Comparison of ENCODE assay signal across 16 mouse cellular contexts in the genomic region with DNA sequence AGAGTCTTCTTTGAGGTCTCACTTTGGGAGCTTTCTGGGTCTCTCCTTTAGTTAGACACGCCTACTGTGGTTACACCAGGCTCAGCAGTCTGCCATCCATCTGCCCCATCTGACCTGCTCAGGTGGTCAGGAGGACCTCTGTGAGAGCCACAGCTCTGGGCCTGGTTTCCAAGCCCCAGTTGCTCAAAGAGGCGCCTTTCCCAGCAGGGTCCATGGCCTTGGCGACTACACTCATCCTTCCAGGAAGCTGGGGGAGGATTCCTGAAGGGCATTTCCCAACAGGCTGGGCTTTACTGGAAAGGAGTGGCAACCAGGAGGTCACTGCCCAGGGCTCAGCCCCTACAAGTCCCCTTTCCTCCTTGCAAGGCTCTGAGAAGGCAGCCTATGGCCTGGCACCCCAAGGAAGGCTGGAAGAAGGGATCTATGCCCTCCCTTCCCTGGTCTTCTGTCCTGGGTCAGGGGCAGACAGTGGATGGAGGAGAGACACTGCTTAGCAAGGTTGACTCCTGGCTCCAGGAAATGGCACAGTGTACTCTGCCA. TPM values are rescaled to one million over a fixed set of nuclear protein-coding genes. Genes with fewer than 3 reads are reported as not detected.
DNase-seq lines count a peak whose midpoint lies in the region; ATAC-seq lines count a peak whose summit lies in the region.
"Had no signal": no experiment of that assay in that cellular context is flagged by ENCODE, and none has a peak within 500 bp of the region (broad histone marks: within the 10 kb centered on the region; RNA-seq: fewer than 3 reads in every experiment).

No protein-coding gene starts in this region.

- no peaks in the 10 kb centered on the region for H3K9me3 ChIP-seq in heart, embryonic 16.5 days (replicated peaks; ENCODE audit: control insufficient read depth, low read length)
- no peaks in the 10 kb centered on the region for H3K9me3 ChIP-seq in heart, embryonic 11.5 days (replicated peaks; ENCODE audit: control insufficient read depth, low read length)
- H3K9me3 ChIP-seq in megakaryocyte, embryonic 14.5 days: no peaks in the 10 kb centered on the region
- H3K9me3 ChIP-seq in limb, embryonic 13.5 days: no peaks in the 10 kb centered on the region
- H3K9me3 ChIP-seq: hindbrain, embryonic 15.5 days; lung, embryonic 15.5 days; midbrain, embryonic 13.5 days; neural tube, embryonic 12.5 days had no signal

- no peaks in the 10 kb centered on the region for H3K36me3 ChIP-seq in heart, embryonic 16.5 days (ENCODE audit: control insufficient read depth, insufficient read depth)
- H3K36me3 ChIP-seq in heart, embryonic 11.5 days (ENCODE audit: control insufficient read depth, insufficient read depth, low read length): no peaks in the 10 kb centered on the region
- peaks cover 82% of the 10 kb centered on the region for H3K36me3 ChIP-seq in megakaryocyte, embryonic 14.5 days (replicated peaks; ENCODE audit: low read length)
- peaks cover 13% of the 10 kb centered on the region for H3K36me3 ChIP-seq in limb, embryonic 13.5 days
- H3K36me3 ChIP-seq: hindbrain, embryonic 15.5 days; lung, embryonic 15.5 days; neural tube, embryonic 12.5 days had no signal

- H3K9ac ChIP-seq in heart, embryonic 16.5 days (ENCODE audit: low read length): no peak overlapping the region
- H3K9ac ChIP-seq in heart, embryonic 11.5 days (ENCODE audit: low read depth, low read length): no peak overlapping the region
- H3K9ac ChIP-seq in limb, embryonic 13.5 days: peak overlapping the region; percentile 31; the same call in 1 of the 2 replicates
- H3K9ac ChIP-seq: hindbrain, embryonic 15.5 days; lung, embryonic 15.5 days; midbrain, embryonic 13.5 days; neural tube, embryonic 12.5 days had no signal

- no peak overlapping the region for H3K4me2 ChIP-seq in heart, embryonic 16.5 days (ENCODE audit: low read depth, low read length)
- no peak overlapping the region for H3K4me2 ChIP-seq in heart, embryonic 11.5 days
- H3K4me2 ChIP-seq in limb, embryonic 13.5 days (replicated peaks): no peak overlapping the region
- H3K4me2 ChIP-seq: hindbrain, embryonic 15.5 days; lung, embryonic 15.5 days; midbrain, embryonic 13.5 days; neural tube, embryonic 12.5 days had no signal

- H3K4me3 ChIP-seq in heart, embryonic 16.5 days (ENCODE audit: low read length): no peak overlapping the region
- H3K4me3 ChIP-seq in heart, embryonic 11.5 days (ENCODE audit: low read depth, low read length): no peak overlapping the region
- H3K4me3 ChIP-seq in megakaryocyte, embryonic 14.5 days (replicated peaks): peak overlapping the region; percentile 81
- H3K4me3 ChIP-seq in limb, embryonic 13.5 days: no peak overlapping the region
- H3K4me3 ChIP-seq: hindbrain, embryonic 15.5 days; lung, embryonic 15.5 days; midbrain, embryonic 13.5 days; neural tube, embryonic 12.5 days had no signal

- H3K4me1 ChIP-seq in heart, embryonic 16.5 days (ENCODE audit: control insufficient read depth, insufficient read depth, low read length): peaks cover 58% of the 10 kb centered on the region
- peaks cover 51% of the 10 kb centered on the region for H3K4me1 ChIP-seq in heart, embryonic 11.5 days (ENCODE audit: control insufficient read depth, insufficient read depth, low read length)
- peaks cover 89% of the 10 kb centered on the region for H3K4me1 ChIP-seq in megakaryocyte, embryonic 14.5 days
- peaks cover 15% of the 10 kb centered on the region for H3K4me1 ChIP-seq in limb, embryonic 13.5 days

- H3K27me3 ChIP-seq in heart, embryonic 16.5 days (ENCODE audit: control insufficient read depth, insufficient read depth, low read length): no peaks in the 10 kb centered on the region
- no peaks in the 10 kb centered on the region for H3K27me3 ChIP-seq in heart, embryonic 11.5 days (ENCODE audit: control insufficient read depth, insufficient read depth, low read length)
- H3K27me3 ChIP-seq in megakaryocyte, embryonic 14.5 days (replicated peaks): no peaks in the 10 kb centered on the region
- H3K27me3 ChIP-seq in limb, embryonic 13.5 days: no peaks in the 10 kb centered on the region
- H3K27me3 ChIP-seq: CH12.LX; hindbrain, embryonic 15.5 days; lung, embryonic 15.5 days; midbrain, embryonic 13.5 days; neural tube, embryonic 12.5 days had no signal

- ATAC-seq in heart, embryonic 16.5 days (replicated peaks; ENCODE audit: extremely low read depth, insufficient read depth, low FRiP score): no peak
- no peak for ATAC-seq in heart, embryonic 11.5 days (replicated peaks; ENCODE audit: insufficient number of reproducible peaks, low FRiP score, low TSS enrichment)
- ATAC-seq in megakaryocyte, adult 5-6 weeks (ENCODE audit: poor library complexity, severe bottlenecking): no peak
- ATAC-seq in limb, embryonic 13.5 days (ENCODE audit: low FRiP score, low read depth): no peak
- ATAC-seq: midbrain, embryonic 13.5 days had no signal

- peak overlapping the region; percentile 0; the same call in 1 of the 2 replicates for H3K27ac ChIP-seq in heart, embryonic 16.5 days (ENCODE audit: low read length)
- no peak overlapping the region for H3K27ac ChIP-seq in heart, embryonic 11.5 days (ENCODE audit: low read depth, low read length)
- H3K27ac ChIP-seq in limb, embryonic 13.5 days: no peak overlapping the region
- H3K27ac ChIP-seq: hindbrain, embryonic 15.5 days; lung, embryonic 15.5 days; midbrain, embryonic 13.5 days; neural tube, embryonic 12.5 days had no signal

- peak; percentile 27 for DNase-seq in adrenal gland, postnatal 25 days
- no peak for DNase-seq in retina, embryonic 14.5 days (ENCODE audit: low spot score)
- DNase-seq: cerebellum, adult 2 months; layer of hippocampus, adult 9-11 months; right cerebral cortex, adult 18-20 months; thymus, postnatal 4 days had no signal

- 71% methylated on average over 3 of the region's 3 CpGs for WGBS in heart, embryonic 16.5 days
- 72% methylated on average over 3 of the region's 3 CpGs for WGBS in heart, embryonic 11.5 days (ENCODE audit: insufficient replicate concordance)
- 73% methylated on average over 3 of the region's 3 CpGs for WGBS in limb, embryonic 13.5 days

RNA-seq across cellular contexts. Expression of gene Ell, which starts 25.5 kb away (rescaled TPM):
- polyA plus RNA-seq in heart, embryonic 16.5 days (2015; fragmentation: Nextera tagmentation; extraction: Ambion mirVana): 14.0 and 15.4 TPM in 2 replicates
- 14.1 and 14.7 TPM in 2 replicates for polyA plus RNA-seq in heart, embryonic 11.5 days (2014; fragmentation: Nextera tagmentation; extraction: Ambion mirVana)
- 58.8 and 65.3 TPM in 2 replicates for polyA plus RNA-seq in megakaryocyte, embryonic 14.5 days (2012; ENCODE audit: insufficient read depth, low replicate concordance)
- total RNA-seq in megakaryocyte, adult 5-6 weeks (2015): 9.3 and 12.5 TPM in 2 replicates
- total RNA-seq in megakaryocyte, adult 5-6 weeks (2017): 11.1 and 11.9 TPM in 2 replicates
- 24.3 and 29.8 TPM in 2 replicates for total RNA-seq in adrenal gland, postnatal 25 days (2021)
- polyA plus RNA-seq in limb, embryonic 13.5 days (2015; fragmentation: Nextera tagmentation; extraction: Ambion mirVana): 20.9 and 21.4 TPM in 2 replicates

RNA-seq across cellular contexts. Expression of gene Isyna1, which starts 29.4 kb away (rescaled TPM):
- polyA plus RNA-seq in heart, embryonic 16.5 days (2015; fragmentation: Nextera tagmentation; extraction: Ambion mirVana): 111 and 117 TPM in 2 replicates
- 86.0 and 95.3 TPM in 2 replicates for polyA plus RNA-seq in heart, embryonic 11.5 days (2014; fragmentation: Nextera tagmentation; extraction: Ambion mirVana)
- polyA plus RNA-seq in megakaryocyte, embryonic 14.5 days (2012; ENCODE audit: insufficient read depth, low replicate concordance): 165 and 201 TPM in 2 replicates
- total RNA-seq in megakaryocyte, adult 5-6 weeks (2015): 11.8 and 11.9 TPM in 2 replicates
- total RNA-seq in megakaryocyte, adult 5-6 weeks (2017): 13.9 and 15.7 TPM in 2 replicates
- total RNA-seq in adrenal gland, postnatal 25 days (2021): 89.7 and 101 TPM in 2 replicates
- 162 and 165 TPM in 2 replicates for polyA plus RNA-seq in limb, embryonic 13.5 days (2015; fragmentation: Nextera tagmentation; extraction: Ambion mirVana)

RNA-seq across cellular contexts. Expression of gene Kxd1, which starts 37.0 kb away (rescaled TPM):
- polyA plus RNA-seq in heart, embryonic 16.5 days (2015; fragmentation: Nextera tagmentation; extraction: Ambion mirVana): 74.4 and 77.6 TPM in 2 replicates
- 67.3 and 68.1 TPM in 2 replicates for polyA plus RNA-seq in heart, embryonic 11.5 days (2014; fragmentation: Nextera tagmentation; extraction: Ambion mirVana)
- 33.5 and 40.2 TPM in 2 replicates for polyA plus RNA-seq in megakaryocyte, embryonic 14.5 days (2012; ENCODE audit: insufficient read depth, low replicate concordance)
- total RNA-seq in megakaryocyte, adult 5-6 weeks (2015): 88.7 and 114 TPM in 2 replicates
- 71.4 and 80.6 TPM in 2 replicates for total RNA-seq in megakaryocyte, adult 5-6 weeks (2017)
- total RNA-seq in adrenal gland, postnatal 25 days (2021): 68.9 and 85.4 TPM in 2 replicates
- 49.3 and 53.4 TPM in 2 replicates for polyA plus RNA-seq in limb, embryonic 13.5 days (2015; fragmentation: Nextera tagmentation; extraction: Ambion mirVana)

RNA-seq across cellular contexts. Expression of gene Fkbp8, which starts 37.2 kb away (rescaled TPM):
- polyA plus RNA-seq in heart, embryonic 16.5 days (2015; fragmentation: Nextera tagmentation; extraction: Ambion mirVana): 273 and 275 TPM in 2 replicates
- polyA plus RNA-seq in heart, embryonic 11.5 days (2014; fragmentation: Nextera tagmentation; extraction: Ambion mirVana): 202 and 212 TPM in 2 replicates
- 3,667 and 5,102 TPM in 2 replicates for polyA plus RNA-seq in megakaryocyte, embryonic 14.5 days (2012; ENCODE audit: insufficient read depth, low replicate concordance)
- 75.1 and 75.3 TPM in 2 replicates for total RNA-seq in megakaryocyte, adult 5-6 weeks (2015)
- 146 and 166 TPM in 2 replicates for total RNA-seq in megakaryocyte, adult 5-6 weeks (2017)
- total RNA-seq in adrenal gland, postnatal 25 days (2021): 361 and 404 TPM in 2 replicates
- 284 and 290 TPM in 2 replicates for polyA plus RNA-seq in limb, embryonic 13.5 days (2015; fragmentation: Nextera tagmentation; extraction: Ambion mirVana)

RNA-seq across cellular contexts. Expression of gene Ssbp4, which starts 43.9 kb away (rescaled TPM):
- 68.4 and 69.5 TPM in 2 replicates for polyA plus RNA-seq in heart, embryonic 16.5 days (2015; fragmentation: Nextera tagmentation; extraction: Ambion mirVana)
- polyA plus RNA-seq in heart, embryonic 11.5 days (2014; fragmentation: Nextera tagmentation; extraction: Ambion mirVana): 72.5 and 78.9 TPM in 2 replicates
- 1,561 and 3,509 TPM in 2 replicates for polyA plus RNA-seq in megakaryocyte, embryonic 14.5 days (2012; ENCODE audit: insufficient read depth, low replicate concordance)
- total RNA-seq in megakaryocyte, adult 5-6 weeks (2015): 35.7 and 38.2 TPM in 2 replicates
- total RNA-seq in megakaryocyte, adult 5-6 weeks (2017): 61.3 and 76.1 TPM in 2 replicates
- 82.0 and 88.2 TPM in 2 replicates for total RNA-seq in adrenal gland, postnatal 25 days (2021)
- polyA plus RNA-seq in limb, embryonic 13.5 days (2015; fragmentation: Nextera tagmentation; extraction: Ambion mirVana): 115 and 131 TPM in 2 replicates
